Mouse (Mus musculus) left cerebral cortex, postnatal 25 days (tissue): Measurements from ENCODE around the gene Map3k14. TPM values are rescaled to one million over a fixed set of nuclear protein-coding genes. Genes with fewer than 3 reads are reported as not detected.

Experiments
- DNase-seq, 2 experiments: peaks; one replicate each; pipeline ENCODE4 v3.0.0; 2022; ENCODE audit warnings: low spot score in 2 of 2, mixed read lengths in 1 of 2
- intact Hi-C: fragments of 180-260 bp; cut with DNase I; formaldehyde crosslinking; loops from one replicate; pipeline ENCODE4 v1.15.1; 2025
- total RNA-seq, 2 experiments: library from RNA; stranded (reverse); gene quantifications; 2 replicates each; pipeline ENCODE4 v1.2.3; 2021

Map3k14 gene
- total RNA-seq, 2 experiments from 2014 or later = 4.1 to 4.3 TPM

DNA sequence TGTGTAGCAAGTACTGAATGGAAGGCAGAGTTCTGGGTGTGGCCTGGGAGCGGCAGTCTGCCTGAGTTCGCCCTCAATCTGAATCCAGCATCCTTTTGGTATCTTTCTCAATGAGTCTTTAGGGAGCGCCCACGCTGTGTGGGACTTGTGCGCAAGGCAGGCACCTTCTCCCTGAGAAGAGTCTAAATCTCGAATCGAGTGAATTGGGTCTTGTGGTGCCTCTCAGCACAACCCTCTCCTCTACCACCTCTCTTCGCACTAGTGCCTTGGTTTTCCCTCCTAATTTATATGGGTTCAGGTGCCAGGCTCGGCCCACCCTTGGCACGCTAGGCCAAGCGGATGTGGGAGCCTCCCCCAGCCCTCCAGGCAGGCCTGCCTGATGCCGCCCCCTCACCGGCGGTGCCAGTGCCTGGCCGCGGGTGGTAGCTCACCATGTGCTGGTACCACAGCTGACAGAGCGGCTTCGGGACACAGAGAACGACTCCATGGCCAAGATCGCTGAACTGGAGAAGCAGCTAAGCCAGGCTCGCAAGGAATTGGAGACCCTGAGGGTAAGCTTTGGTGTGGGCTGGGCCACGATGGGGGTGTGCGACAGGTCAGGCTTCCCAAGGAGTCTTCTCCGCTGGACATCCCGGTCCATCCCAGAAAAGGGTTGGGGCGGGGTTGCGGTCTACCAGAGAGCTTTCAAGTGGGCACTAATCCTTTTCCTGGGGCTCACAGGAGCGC, 74.9 kb downstream of the Map3k14 start:
- DNase-seq = peak; percentile 78 to 94
- intact Hi-C loops = no loop called here

DNA sequence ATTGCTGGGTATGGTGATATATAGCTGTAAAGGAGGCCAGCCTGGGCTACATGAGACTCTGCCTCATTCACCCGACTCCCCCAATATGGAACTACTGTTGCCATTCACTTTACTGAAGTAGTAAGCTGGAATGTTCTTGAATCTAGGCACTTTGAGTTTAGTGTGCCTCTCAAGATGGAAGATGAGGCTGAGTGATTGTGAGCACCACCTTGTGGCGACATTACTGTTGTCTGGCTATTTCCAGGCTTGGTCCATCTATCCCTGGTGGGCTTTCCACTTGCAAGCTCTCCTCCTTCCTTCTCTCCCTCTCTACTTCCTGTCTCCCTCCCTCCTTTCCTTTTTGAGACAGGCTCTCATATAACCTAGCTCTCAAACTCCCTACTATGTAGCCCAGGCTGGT, 82.4 kb downstream of the Map3k14 start:
- peak; percentile 58 to 63 for DNase-seq
- intact Hi-C loops = no loop called here

DNA sequence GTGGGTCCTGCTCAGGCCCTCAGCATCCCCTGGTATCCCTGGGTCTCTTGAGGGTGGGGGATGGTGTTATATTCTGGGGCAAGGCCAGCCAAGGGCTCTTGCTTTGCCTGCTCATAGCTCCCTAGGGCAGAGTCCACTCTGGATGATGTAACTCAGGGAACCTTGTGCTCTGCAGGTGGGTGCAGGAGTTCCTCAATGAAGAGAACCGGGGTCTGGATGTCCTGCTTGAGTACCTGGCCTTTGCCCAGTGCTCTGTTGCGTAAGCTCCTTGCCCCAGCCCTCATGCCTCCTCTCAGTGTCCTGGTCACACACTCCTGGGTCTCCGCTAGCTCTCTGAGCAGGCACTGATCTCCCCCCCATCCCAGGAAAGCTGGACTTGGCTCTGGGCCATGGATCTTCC, 85.4 kb downstream of the Map3k14 start:
- no peak for DNase-seq
- intact Hi-C loops = no loop called here

DNA sequence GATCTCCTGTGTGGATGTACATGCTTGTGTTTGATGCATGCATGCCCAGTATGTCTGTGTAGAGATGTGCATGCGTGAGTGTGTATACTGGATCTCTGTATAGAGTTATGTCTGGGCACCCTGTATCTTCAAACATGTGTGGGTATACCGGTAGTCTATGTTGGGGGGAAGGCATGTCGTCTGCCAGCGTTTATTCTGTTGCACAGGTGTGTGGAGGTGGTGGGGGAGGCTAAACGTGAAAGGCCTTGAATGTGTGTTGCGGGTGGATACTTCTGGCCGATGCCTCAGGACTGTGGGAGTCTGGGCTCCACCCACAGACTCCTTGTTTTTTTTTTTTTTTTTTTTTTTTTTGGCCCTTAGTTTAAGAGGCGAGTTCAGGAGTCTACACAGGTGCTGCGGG, 85.9 kb downstream of the Map3k14 start:
- peak in 1 of 2 experiments; percentile 60 for DNase-seq
- intact Hi-C loops = no loop called here

DNA sequence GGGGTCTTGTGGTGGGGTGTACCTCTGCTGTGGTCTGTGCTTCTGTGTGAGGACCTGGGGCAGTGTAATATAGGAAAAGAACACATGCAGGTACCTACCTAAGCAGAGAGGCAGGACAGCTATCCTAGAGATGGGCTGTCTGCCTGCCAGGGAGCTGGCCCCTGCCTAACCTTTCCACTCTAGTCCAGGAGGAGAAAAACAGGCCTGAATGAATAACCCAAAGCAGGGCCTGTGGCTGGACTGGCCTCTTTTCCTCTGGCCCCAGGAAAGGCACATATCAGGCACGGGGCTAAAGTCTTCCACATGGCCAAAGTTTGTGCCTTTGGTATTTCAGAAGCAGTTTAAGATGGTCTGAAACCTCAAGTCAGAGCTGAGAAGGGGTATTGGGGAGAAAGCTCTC, 86.8 kb downstream of the Map3k14 start:
- intact Hi-C loops = no loop called here
- DNase-seq = no peak

DNA sequence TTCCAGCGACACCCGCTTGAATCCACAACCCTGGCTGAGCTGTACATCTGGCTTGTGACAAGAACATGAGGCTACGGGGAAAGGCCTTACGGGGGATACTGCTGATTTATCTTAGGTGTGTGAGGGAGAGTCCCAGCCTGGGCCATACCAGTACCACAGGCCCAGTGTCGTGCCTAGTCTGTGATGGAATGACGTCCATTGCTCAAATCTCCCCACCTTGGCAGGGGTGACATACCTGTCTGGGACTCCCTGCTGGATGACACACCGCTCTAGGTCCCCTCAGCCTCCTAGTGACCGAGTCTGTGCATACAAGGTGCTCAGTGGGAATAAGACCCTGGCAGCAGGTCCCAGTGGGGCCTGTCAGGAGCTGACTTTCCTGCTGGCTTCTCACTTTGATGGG, 88.5 kb downstream of the Map3k14 start:
- intact Hi-C loops = no loop called here
- no peak for DNase-seq

DNA sequence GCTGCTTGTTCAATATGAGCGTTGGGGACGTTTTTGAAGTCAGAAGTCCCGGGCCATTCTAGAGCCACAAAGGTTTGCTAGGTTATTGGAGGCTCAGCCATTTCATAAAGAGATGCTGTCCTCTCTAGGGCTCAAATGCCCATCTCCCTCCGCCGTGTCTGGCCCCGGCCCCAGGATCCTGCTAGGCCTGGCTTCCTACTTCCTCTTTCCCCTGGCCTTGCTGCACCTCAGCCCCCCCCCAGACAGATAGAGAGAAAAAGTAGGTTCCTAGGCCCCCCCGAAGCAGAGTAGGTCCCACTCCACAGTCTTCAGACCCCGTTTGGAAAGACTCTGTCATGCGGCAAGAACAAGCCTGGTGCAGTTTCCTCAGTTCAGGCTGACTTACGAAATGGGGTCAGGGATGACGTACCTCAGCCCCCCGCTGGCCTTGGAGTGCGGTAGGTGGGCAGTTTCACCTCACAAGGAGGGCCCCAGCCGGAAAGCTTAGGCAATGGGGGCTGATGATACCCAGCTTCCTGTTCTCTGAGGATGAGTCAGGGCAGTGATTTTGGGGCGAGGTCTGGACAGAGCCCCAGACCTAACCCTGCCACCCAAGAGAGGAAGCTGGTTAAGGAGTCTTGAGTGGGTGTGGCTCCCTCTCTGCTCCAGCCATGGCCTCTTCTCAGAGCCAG, 89.3 kb downstream of the Map3k14 start:
- intact Hi-C loops = no loop called here
- no peak for DNase-seq

DNA sequence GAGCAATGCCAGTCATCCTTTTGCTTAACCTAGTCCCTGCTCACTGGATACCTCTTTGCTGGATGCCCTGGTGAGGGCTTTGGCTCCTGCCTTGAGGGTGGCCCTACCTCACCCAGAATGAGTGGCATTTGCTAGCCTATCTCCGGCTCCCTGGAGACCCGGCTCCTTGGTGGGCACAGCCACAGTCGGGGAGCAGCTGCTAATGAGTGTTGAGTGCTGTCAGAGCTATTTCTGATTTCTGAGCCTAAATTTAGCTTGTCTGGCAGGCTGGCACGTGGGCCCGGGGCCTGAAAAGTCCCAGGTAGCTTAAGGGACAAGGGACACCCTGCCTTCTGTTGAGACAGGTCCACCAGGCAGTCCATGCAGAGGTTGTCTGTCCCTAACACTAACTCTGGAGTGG, 90.1 kb downstream of the Map3k14 start:
- DNase-seq = no peak
- intact Hi-C loops = no loop called here

DNA sequence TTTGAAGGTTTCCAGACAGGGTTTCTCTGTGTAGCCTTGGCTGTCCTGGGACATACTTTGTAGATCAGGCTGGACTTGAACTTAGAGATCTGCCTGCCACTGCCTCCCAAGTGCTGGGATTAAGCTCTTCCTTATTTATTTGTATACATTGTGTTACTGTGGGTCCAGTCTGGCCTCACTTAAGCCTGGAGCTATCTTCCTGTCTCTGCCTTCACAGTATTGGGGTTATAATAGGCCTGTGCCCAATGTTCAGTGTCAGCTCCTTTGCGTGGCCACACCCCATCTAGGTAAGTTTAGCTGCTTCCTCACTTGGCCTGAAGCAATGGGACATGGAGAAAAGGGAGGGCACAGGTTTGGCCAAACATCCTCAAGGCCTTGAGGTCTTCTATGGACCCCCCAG, 90.8 kb downstream of the Map3k14 start:
- no peak for DNase-seq

DNA sequence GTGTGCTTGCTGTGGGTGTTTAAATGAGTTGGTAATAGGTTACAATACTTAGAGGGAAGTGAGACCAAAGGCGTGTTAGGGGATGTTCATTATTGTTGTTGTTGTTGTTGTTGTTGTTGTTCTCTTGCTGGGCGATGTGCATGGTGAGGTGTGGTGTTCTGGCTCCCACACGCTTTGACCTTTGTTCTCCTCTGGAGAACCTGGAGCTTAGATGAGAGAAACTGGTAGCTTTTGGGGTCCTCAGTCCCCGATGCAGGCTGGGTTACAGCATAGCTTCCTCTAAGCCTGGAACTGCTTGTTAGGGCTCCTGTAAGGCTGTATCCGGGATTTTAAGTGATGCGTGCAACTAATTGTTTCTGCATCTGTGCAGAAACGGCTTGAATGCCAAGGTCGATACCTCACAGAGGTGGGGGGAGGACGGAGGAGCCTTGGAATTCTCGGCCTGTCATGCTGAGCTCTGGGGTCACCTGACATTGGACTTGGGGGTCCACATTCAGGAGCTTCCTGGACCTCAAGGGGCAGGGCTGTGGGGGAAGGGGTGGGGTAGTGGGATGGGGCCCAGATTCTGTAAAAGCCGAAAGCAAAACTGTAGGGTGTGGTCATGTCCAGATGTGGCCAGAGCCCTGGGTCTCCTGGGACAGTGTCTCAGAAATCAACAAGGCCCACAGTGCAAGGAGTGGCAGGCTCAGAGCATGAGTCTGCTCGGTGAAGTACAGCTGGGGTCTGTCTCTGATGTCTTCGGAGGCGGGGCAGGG, 91.4 kb downstream of the Map3k14 start:
- DNase-seq = no peak
- intact Hi-C loops = no loop called here

More for the DNA sequence above, 90.8 kb downstream of the Map3k14 start:
- intact Hi-C loops = no loop called here

DNA sequence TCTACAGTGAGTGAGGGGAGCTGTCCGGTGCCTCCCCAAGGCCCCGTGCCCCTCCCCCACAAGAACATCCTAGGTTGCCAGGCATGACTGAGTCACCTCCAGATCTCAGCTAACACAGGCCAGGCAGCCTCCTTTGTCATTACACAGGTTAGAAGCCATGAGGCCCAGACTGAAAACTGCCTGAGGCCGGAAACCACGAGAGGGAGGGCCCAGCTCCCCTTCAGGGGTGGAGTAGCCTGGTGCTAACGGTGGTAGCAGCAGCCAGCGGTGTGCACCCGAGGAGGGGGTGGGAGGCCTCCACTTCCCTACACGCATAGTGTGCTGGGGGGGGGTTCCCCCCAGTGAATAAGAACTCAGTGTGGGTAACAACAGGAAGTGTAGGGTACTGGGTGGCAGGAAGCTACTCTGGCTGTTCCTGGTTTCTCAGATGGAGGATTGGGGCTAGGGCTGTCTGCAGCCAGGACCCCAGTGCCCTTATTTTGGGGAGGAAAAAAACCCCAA, 92.3 kb downstream of the Map3k14 start:
- intact Hi-C loops = no loop called here
- no peak for DNase-seq

DNA sequence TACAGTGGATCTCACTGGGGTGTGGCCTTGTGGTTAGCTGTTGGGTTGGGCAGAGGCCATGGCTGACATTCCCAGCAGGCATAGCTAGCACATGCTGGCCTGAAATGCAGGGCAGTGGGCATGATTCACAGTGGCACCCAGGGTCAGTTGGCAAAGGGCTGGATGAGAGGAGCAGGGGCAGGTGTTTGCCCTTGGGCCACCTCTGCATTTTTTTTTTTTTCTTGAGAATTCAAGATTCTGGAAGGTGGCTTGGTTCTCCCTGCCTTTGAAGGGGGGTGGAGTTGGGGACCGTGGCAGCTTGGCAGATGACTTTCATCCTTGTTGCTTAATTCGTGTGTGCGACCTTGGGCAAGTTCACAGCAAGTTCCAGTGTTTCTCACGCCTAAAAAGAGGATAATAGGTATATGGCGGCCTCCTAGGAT, 92.8 kb downstream of the Map3k14 start:
- no peak for DNase-seq
- intact Hi-C loops = no loop called here

DNA sequence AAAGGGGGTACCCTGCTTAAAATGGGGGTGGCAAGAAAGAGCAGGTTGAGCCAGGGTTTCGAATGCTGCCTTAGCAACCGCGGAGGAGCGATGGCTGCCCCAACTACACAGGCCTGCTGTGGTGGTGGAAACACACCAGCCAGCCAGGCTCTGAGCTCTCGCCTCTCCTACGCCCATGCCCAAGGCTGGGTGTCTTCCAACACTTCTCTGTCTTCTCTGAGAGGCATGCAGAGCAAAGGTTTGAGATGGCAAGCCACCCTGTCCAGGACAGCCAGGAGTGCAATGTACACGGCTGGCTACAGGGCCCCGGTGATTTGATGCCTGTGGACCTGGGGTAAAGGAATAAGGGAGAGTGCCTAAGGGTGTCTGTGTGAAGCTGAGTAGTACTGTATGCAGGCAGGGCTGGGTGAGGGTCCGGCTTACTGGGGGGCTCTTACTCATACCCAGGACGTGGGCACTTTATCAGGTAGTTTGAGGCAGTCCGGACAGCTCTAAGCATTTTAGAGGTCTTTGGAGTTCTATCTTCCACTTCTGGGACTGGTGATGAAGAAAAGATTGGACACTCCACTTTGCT, 93.4 kb downstream of the Map3k14 start:
- intact Hi-C loops = no loop called here
- DNase-seq = peak; percentile 48 to 79

DNA sequence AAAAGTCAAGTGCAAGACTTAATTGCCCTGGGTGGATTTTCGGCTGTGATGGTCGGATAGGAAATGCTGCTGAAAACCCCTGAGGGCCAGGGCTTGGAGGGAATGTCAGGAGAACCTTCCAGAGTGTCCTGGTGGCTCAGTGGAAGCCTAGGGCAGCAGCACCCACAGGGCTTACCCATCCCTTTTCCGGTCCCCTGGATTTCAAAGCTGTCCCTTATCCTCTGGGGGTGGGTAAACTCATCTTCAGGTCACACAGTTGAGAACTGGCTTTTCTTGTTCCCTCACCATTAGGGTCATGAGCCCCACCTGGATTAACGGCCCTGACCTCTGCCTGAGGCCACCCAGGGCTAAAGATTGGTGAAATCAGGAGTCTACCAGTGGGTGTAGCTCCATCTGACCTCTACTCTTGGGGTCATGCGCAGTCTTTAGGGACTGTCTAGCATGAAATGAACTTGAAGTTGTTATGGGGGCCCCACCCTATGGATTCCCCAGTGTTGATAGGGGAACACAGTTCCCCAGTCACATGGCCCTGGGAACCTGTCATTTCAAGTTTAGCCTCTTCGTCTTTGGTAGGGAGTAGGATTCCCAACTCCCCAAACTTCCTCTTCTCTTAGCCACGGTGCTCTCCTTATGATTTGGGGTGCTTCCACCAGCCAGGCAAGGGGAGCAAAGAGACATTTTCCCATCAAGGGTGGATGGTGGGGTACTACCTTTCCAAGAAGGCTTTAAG, 94.1 kb downstream of the Map3k14 start:
- intact Hi-C loops = no loop called here
- no peak for DNase-seq

DNA sequence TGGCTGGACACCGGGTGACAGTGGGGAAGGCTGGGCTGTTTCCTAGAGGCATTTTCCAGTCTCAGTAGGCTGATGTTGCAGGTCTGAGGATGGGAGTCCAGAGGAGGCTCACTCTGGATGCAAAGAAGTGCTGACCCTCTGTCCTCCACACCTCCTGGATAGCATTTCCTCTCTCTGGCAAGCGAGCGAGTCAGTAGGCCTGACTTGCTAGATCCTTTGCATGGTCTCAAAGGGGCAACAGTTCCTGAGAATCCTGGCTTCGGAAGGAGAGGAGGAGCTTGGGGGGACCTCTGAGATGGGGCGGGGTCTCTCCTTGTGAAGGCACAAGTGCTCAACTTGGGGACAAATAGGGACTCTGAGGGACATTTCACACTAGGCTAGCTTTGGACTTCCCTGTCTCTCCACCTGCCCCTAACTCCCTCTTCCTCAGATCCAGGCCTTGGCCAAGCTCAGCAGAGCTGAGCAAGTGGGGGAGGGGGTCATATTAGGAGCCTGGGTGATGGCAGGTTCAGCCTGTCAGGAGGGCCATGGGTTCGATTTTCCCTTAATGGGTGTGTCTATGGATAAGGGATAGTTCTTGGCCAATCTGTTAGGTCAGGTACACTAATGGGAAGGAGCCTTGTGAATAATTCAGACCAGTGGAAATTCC, 94.8 kb downstream of the Map3k14 start:
- intact Hi-C loops = no loop called here
- no peak for DNase-seq

DNA sequence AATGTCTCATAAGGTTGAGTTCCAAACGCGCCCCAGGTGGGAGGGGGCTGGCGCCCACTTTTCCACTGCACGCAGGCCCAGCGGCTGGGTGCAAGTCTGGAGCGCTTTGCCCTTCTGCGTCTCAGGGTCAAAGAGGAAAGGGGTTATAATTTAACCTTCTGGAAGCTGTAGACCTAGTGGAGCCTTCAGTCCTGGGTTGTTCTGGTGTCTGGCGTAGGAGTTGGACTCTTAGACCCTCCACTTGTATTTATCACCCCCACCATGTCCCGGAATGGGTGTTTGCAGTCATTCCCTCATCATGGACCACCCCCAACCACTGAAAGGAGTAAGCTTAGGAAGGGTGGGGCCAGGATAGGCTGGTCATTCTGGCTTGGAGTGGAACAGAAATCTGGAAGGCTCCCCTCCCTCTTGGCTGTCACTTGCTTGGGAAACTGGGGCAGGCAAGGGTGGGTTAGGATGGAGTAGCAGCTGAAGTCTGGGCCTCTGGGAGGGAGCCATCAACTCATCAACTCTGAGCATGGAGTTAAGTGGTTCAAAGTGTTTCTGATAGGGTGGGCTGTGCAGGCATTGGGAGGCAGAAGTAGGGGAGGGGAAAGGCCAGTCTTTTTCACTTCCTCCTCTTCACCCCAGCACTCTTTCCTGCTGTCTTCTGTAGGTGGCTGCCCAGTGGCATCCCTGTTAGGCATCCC, 95.4 kb downstream of the Map3k14 start:
- DNase-seq = peak; percentile 27 to 34
- intact Hi-C loops = loop anchor here (2.0 kb wide), 1 partner anchor 95 kb away; the partner anchor contains the start of gene Map3k14

DNA sequence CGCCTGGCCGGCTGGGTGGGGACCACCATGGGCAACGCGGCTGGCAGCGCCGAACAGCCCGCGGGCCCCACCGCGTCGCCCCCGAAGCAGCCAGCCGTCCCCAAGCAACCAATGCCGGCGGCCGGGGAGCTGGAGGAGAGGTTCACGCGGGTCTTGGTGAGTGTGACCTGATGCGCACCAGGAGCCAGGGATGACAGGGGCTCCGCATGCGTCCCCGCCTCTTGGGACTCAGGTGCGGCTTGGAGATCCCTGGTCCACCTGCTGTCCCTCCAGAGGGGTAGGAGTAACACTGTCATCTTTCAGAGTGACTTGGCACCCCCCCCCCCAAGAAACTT, 96.0 kb downstream of the Map3k14 start:
- intact Hi-C loops = loop anchor here (2.0 kb wide), 1 partner anchor 96 kb away; the partner anchor contains the start of gene Map3k14
- DNase-seq = no peak

DNA sequence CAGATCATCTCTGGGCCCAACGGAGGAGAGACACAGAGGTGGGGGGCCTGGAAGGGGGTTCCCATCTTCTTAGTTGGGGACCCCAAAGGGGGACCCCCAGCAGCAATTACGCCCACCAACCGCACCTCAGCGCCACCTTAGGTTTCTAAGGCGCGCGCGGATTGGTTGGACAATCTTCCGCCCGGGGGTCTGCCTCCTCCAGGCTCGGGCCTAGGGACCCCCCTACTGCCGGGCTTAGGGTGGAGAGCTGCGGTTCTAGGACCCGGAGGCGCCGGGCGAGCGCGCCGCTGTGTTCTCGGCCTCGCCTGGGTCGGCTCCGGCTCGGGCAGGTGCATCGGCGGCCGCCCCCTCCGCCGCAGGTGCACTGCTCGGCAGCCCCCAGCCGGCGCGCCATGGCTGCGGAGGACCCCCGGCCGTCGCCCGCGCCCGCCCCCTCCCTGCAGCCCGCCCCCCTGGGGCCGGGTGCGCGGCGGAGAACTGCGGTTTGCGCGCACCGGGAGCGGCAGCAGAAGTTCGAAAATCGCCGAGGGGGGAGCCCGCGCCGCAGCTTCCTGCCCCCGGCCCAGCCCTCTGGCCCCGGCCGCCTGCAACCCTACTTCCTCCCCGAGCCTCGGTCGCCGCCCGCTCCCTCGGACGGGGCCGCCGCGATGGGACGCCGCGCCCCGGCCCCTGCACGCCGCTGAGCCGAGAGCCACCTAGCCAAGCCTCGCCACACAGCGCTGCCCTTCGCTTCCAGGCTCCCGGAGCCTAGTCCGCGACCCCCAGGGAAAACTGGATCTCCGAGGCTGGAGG, 96.6 kb downstream of the Map3k14 start, which contains the start of gene Fmnl1:
Fmnl1 (plus strand) TSS at position 614 of the 792 bp plus-strand sequence.
- DNase-seq = peak in 1 of 2 experiments; percentile 50
- intact Hi-C loops = loop anchor here (2.0 kb wide), 1 partner anchor 96 kb away; the partner anchor contains the start of gene Map3k14
